Mouse (Mus musculus): ENCODE data around the gene Angptl8. TPM values are rescaled to one million over a fixed set of nuclear protein-coding genes. Genes with fewer than 3 reads are reported as not detected.

The Angptl8 gene
- polyA plus RNA-seq, 1 experiment from 2014 or later = 2.1 TPM

GRCm38 (mm10) chr9:21840115-21840787 is 4.9 kb downstream of the Angptl8 start:
- Histone ChIP-seq H3K36me3 (ENCODE audit: control insufficient read depth, insufficient read depth, low read length) (peaks cover 21% of the 10 kb centered on the region), H3K4me3 (ENCODE audit: low read depth, low read length) (no peak overlapping the region), H3K4me1 (replicated peaks; ENCODE audit: control insufficient read depth, insufficient read depth) (no peaks in the 10 kb centered on the region), H3K27me3 (ENCODE audit: control insufficient read depth, insufficient read depth, low read length) (no peaks in the 10 kb centered on the region), H3K9ac (ENCODE audit: low read length) (no peak overlapping the region), H3K4me2 (replicated peaks; ENCODE audit: low read depth) (no peak overlapping the region), H3K9me3 (ENCODE audit: control insufficient read depth, low read length) (no peaks in the 10 kb centered on the region), H3K27ac (replicated peaks) (no peak overlapping the region)
- TF ChIP-seq EP300 (optimal IDR thresholded peaks at IDR 0.05) (no peak), CTCF (IDR thresholded peaks at IDR 0.05; ENCODE audit: low read depth) (peak; percentile 86)
- DNase-seq (ENCODE audit: low spot score) (peak; percentile 58), ATAC-seq (ENCODE audit: low FRiP score, low TSS enrichment) (no peak)
- WGBS = 49% methylated on average over 8 of the region's 8 CpGs

DNA sequence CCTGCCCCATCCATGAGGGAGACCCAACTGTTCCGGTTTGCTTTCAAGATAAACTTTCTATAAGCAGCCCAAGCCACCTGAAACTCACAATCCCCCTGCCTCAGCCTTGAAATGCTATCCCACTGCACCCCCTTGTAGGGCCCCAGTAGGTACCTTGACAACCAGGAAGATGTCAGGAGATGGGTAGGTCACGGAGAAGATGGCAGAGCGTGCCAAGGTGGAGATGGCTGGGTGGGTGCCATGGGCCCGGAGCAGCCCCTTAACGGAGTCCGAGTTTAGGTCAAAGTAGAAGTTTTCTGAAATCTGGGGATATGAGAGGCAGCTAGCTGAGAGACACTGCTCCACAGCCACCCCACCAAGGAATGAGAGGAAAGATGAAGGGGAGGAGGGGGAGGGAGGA is 6.0 kb downstream of the Angptl8 start:
- Histone ChIP-seq H3K27ac (replicated peaks) (no peak overlapping the region), H3K4me3 (ENCODE audit: low read depth, low read length) (no peak overlapping the region), H3K27me3 (ENCODE audit: control insufficient read depth, insufficient read depth, low read length) (no peaks in the 10 kb centered on the region), H3K9me3 (ENCODE audit: control insufficient read depth, low read length) (no peaks in the 10 kb centered on the region), H3K9ac (ENCODE audit: low read length) (no peak overlapping the region), H3K36me3 (ENCODE audit: control insufficient read depth, insufficient read depth, low read length) (peaks cover 23% of the 10 kb centered on the region), H3K4me2 (replicated peaks; ENCODE audit: low read depth) (no peak overlapping the region), H3K4me1 (replicated peaks; ENCODE audit: control insufficient read depth, insufficient read depth) (peaks cover 2% of the 10 kb centered on the region; the same call in 1 of the 2 replicates)
- ATAC-seq (ENCODE audit: low FRiP score, low TSS enrichment) (no peak), DNase-seq (ENCODE audit: low spot score) (no peak)
- TF ChIP-seq CTCF (IDR thresholded peaks at IDR 0.05; ENCODE audit: low read depth) (no peak), EP300 (optimal IDR thresholded peaks at IDR 0.05) (no peak)
- 92% methylated on average over 6 of the region's 6 CpGs for WGBS

GRCm38 (mm10) chr9:21842391-21842790 is 7.1 kb downstream of the Angptl8 start:
- Histone ChIP-seq H3K9me3 (ENCODE audit: control insufficient read depth, low read length) (no peaks in the 10 kb centered on the region), H3K27ac (replicated peaks) (peak overlapping the region; percentile 78; the same call in 1 of the 2 replicates), H3K36me3 (ENCODE audit: control insufficient read depth, insufficient read depth, low read length) (peaks cover 19% of the 10 kb centered on the region), H3K4me3 (ENCODE audit: low read depth, low read length) (no peak overlapping the region), H3K4me2 (replicated peaks; ENCODE audit: low read depth) (no peak overlapping the region), H3K4me1 (replicated peaks; ENCODE audit: control insufficient read depth, insufficient read depth) (peaks cover 2% of the 10 kb centered on the region; the same call in 1 of the 2 replicates), H3K9ac (ENCODE audit: low read length) (no peak overlapping the region), H3K27me3 (ENCODE audit: control insufficient read depth, insufficient read depth, low read length) (no peaks in the 10 kb centered on the region)
- no peak for TF ChIP-seq CTCF (IDR thresholded peaks at IDR 0.05; ENCODE audit: low read depth)
- no peak for TF ChIP-seq EP300 (optimal IDR thresholded peaks at IDR 0.05)
- ATAC-seq (ENCODE audit: low FRiP score, low TSS enrichment) = peak; percentile 33; the same call in 1 of the 2 replicates
- 35% methylated on average over 5 of the region's 5 CpGs for WGBS
- no peak for DNase-seq (ENCODE audit: low spot score)

GRCm38 (mm10) chr9:21843086-21843485 is 7.8 kb downstream of the Angptl8 start:
- Histone ChIP-seq H3K4me1 (replicated peaks; ENCODE audit: control insufficient read depth, insufficient read depth) (peaks cover 2% of the 10 kb centered on the region; the same call in 1 of the 2 replicates), H3K27ac (replicated peaks) (peak overlapping the region; percentile 78; the same call in 1 of the 2 replicates), H3K4me3 (ENCODE audit: low read depth, low read length) (no peak overlapping the region), H3K4me2 (replicated peaks; ENCODE audit: low read depth) (0 out of 2 replicates have a peak overlapping the region, but pooled peaks have one; percentile 2), H3K9me3 (ENCODE audit: control insufficient read depth, low read length) (no peaks in the 10 kb centered on the region), H3K27me3 (ENCODE audit: control insufficient read depth, insufficient read depth, low read length) (no peaks in the 10 kb centered on the region), H3K9ac (ENCODE audit: low read length) (no peak overlapping the region), H3K36me3 (ENCODE audit: control insufficient read depth, insufficient read depth, low read length) (peaks cover 13% of the 10 kb centered on the region)
- 41% methylated on average over 6 of the region's 6 CpGs for WGBS
- no peak for TF ChIP-seq EP300 (optimal IDR thresholded peaks at IDR 0.05)
- peak; percentile 39 for TF ChIP-seq CTCF (IDR thresholded peaks at IDR 0.05; ENCODE audit: low read depth)
- no peak for DNase-seq (ENCODE audit: low spot score)
- peak; percentile 24; the same call in 1 of the 2 replicates for ATAC-seq (ENCODE audit: low FRiP score, low TSS enrichment)

- no peaks in the 10 kb centered on the region for H3K9me3 ChIP-seq (ENCODE audit: control insufficient read depth, low read length)
- no peaks in the 10 kb centered on the region for H3K27me3 ChIP-seq (ENCODE audit: control insufficient read depth, insufficient read depth, low read length)
- TF ChIP-seq EP300 (optimal IDR thresholded peaks at IDR 0.05) (no peak), CTCF (IDR thresholded peaks at IDR 0.05; ENCODE audit: low read depth) (peak; percentile 44)
- no peak overlapping the region for H3K4me2 ChIP-seq (replicated peaks; ENCODE audit: low read depth)
- peaks cover 8% of the 10 kb centered on the region for H3K36me3 ChIP-seq (ENCODE audit: control insufficient read depth, insufficient read depth, low read length)
- peaks cover 2% of the 10 kb centered on the region; the same call in 1 of the 2 replicates for H3K4me1 ChIP-seq (replicated peaks; ENCODE audit: control insufficient read depth, insufficient read depth)
- H3K9ac ChIP-seq (ENCODE audit: low read length) = no peak overlapping the region
- ATAC-seq (ENCODE audit: low FRiP score, low TSS enrichment) (no peak; the same call in 1 of the 2 replicates), DNase-seq (ENCODE audit: low spot score) (peak; percentile 84)
- WGBS = 39% methylated on average over 14 of the region's 14 CpGs
- H3K27ac ChIP-seq (replicated peaks) = no peak overlapping the region
- H3K4me3 ChIP-seq (ENCODE audit: low read depth, low read length) = no peak overlapping the region
These were observed 10.2 kb downstream of the Angptl8 start for GRCm38 (mm10) chr9:21845381-21846080.

All from stomach, postnatal 0 days (tissue).